Mouse (Mus musculus): ENCODE measurements around the gene Dpf3. TPM values are rescaled to one million over a fixed set of nuclear protein-coding genes. Genes with fewer than 3 reads are reported as not detected.

Gene Dpf3
- polyA plus RNA-seq, 1 experiment from 2014 or later: 23.2 TPM

DNA sequence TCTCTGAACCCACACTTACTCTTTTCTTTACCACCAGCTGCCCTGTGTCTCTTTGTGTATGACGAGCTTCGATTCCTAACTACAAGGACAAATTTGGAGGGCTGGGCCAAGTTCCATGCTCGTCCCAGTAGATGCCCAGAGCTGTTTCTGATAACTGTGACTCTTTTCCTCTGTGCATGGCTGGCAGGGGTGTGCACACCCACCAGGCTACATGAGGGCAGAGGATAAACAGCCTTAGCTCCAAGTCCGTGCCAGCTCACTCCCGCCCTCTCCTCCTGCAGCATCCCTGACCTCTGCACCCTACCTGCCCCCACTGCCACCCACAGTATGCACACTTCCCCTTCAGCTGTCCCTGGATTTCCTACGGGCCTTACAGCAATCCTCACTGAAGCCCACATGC is 41.9 kb downstream of the Dpf3 start:
- Histone ChIP-seq H3K9me3 (ENCODE audit: control insufficient read depth, low read length) (no peaks in the 10 kb centered on the region), H3K4me3 (ENCODE audit: control insufficient read depth in 1 of 2, insufficient read depth in 1 of 2, low read depth in 1 of 2, low read length in 2 of 2) (no peak overlapping the region), H3K4me1 (ENCODE audit: control insufficient read depth in 2 of 2, insufficient read depth in 2 of 2, low read length in 2 of 2) (peaks cover 9 to 27% of the 10 kb centered on the region in 2 experiments), H3K4me2 (ENCODE audit: low read length) (no peak overlapping the region), H3K27me3 (ENCODE audit: control insufficient read depth, insufficient read depth, low read length) (no peaks in the 10 kb centered on the region), H3K9ac (ENCODE audit: low read length) (no peak overlapping the region), H3K36me3 (ENCODE audit: control insufficient read depth, insufficient read depth, low read length) (no peaks in the 10 kb centered on the region), H3K27ac (replicated peaks in 1 of 2; ENCODE audit: control insufficient read depth in 1 of 2, insufficient read depth in 1 of 2, low read depth in 2 of 2, low read length in 2 of 2) (no peak overlapping the region)
- ATAC-seq (ENCODE audit: insufficient number of reproducible peaks, insufficient read depth, low FRiP score, low read depth): no peak
- 61% methylated on average over 6 of the region's 6 CpGs for WGBS

DNA sequence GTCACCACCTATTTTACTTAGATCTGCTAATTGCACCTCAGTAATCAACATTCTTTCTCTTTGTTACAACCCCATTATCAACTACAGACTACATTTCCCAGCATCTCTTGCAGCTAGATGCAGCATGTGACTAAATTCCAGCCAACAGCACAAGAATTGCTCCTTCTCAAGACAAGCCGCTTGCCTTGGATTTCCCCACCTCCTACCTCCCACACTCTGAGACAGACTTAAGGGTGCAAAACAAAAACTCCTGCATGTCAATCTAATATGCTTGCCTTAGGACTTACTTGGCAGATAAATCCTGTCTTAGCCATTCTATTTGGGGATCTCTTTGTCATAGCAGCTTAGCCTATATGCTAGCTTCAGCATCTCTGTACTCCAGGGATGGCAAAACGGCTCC is 43.1 kb downstream of the Dpf3 start:
- peaks cover 9 to 29% of the 10 kb centered on the region in 2 experiments for H3K4me1 ChIP-seq (ENCODE audit: control insufficient read depth in 2 of 2, insufficient read depth in 2 of 2, low read length in 2 of 2)
- no peak overlapping the region for H3K4me3 ChIP-seq (ENCODE audit: control insufficient read depth in 1 of 2, insufficient read depth in 1 of 2, low read depth in 1 of 2, low read length in 2 of 2)
- ATAC-seq (ENCODE audit: insufficient number of reproducible peaks, insufficient read depth, low FRiP score, low read depth): no peak
- H3K9me3 ChIP-seq (ENCODE audit: control insufficient read depth, low read length): no peaks in the 10 kb centered on the region
- H3K36me3 ChIP-seq (ENCODE audit: control insufficient read depth, insufficient read depth, low read length): no peaks in the 10 kb centered on the region
- H3K9ac ChIP-seq (ENCODE audit: low read length): no peak overlapping the region
- no peak overlapping the region for H3K27ac ChIP-seq (replicated peaks in 1 of 2; ENCODE audit: control insufficient read depth in 1 of 2, insufficient read depth in 1 of 2, low read depth in 2 of 2, low read length in 2 of 2)
- 85% methylated on average over 2 of the region's 2 CpGs for WGBS
- no peaks in the 10 kb centered on the region for H3K27me3 ChIP-seq (ENCODE audit: control insufficient read depth, insufficient read depth, low read length)
- H3K4me2 ChIP-seq (ENCODE audit: low read length): no peak overlapping the region

DNA sequence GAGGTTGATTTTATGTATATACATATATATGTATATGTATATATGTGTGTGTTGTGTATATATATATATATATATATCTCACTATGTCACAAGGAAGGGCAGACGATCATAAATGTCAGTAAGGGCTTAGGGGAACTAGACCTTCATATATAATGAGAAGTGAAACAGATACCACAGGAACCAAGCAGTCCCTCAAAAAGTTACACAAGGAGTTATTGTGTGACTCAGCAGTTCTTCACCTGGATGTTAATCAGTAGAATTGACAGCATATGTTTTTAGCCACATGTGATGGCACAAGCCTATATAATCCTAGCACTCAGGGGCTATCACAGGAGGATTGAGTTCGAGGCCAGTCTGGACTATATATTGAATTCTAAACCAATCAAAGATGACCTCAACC is 49.5 kb downstream of the Dpf3 start:
- H3K36me3 ChIP-seq (ENCODE audit: control insufficient read depth, insufficient read depth, low read length): no peaks in the 10 kb centered on the region
- 85% methylated on average over 2 of the region's 2 CpGs for WGBS

DNA sequence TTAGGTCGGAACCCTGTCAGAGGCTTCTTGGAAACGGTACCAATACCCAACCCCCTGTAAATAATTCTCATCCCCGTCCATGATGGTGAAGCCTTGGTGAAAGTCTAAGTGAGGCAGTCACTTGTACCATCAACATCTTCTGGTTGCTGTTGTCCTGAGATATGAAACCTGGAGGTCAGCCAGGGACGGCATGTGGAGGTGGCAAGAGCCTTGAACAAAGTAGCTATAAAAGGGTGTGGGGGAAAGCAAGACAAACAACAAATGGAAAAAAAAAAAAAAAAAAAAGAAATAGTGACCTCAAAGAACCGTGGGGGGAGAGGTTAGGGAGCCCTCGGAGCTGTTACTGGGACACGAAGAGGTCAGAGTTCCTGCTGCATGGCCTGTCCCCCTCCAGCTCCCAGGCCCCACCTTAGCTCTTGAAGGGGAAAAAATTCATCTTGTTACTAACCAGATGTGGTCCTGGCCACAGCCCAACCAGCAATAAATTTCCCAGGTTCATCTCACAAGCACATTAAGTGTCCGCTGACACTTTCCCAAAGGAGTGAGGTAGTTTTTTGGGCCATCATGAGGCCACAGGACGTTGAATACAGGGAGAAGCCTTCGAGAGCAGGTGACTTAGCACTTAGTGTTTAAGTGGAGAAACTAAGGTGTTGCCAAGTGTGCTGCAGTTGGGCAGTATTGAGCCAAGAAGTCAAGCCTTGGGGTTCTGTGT is 53.4 kb downstream of the Dpf3 start:
- 21% methylated on average over 10 of the region's 10 CpGs for WGBS
- H3K4me2 ChIP-seq (ENCODE audit: low read length): no peak overlapping the region

More for the DNA sequence above, 49.5 kb downstream of the Dpf3 start:
- Histone ChIP-seq H3K27me3 (ENCODE audit: control insufficient read depth, insufficient read depth, low read length) (no peaks in the 10 kb centered on the region), H3K9ac (ENCODE audit: low read length) (no peak overlapping the region), H3K9me3 (ENCODE audit: control insufficient read depth, low read length) (no peaks in the 10 kb centered on the region), H3K27ac (replicated peaks in 1 of 2; ENCODE audit: control insufficient read depth in 1 of 2, insufficient read depth in 1 of 2, low read depth in 2 of 2, low read length in 2 of 2) (no peak overlapping the region), H3K4me2 (ENCODE audit: low read length) (no peak overlapping the region), H3K4me1 (ENCODE audit: control insufficient read depth in 2 of 2, insufficient read depth in 2 of 2, low read length in 2 of 2) (peaks cover 8 to 19% of the 10 kb centered on the region in 2 experiments), H3K4me3 (ENCODE audit: control insufficient read depth in 1 of 2, insufficient read depth in 1 of 2, low read depth in 1 of 2, low read length in 2 of 2) (no peak overlapping the region)
- ATAC-seq (ENCODE audit: insufficient number of reproducible peaks, insufficient read depth, low FRiP score, low read depth): no peak

DNA sequence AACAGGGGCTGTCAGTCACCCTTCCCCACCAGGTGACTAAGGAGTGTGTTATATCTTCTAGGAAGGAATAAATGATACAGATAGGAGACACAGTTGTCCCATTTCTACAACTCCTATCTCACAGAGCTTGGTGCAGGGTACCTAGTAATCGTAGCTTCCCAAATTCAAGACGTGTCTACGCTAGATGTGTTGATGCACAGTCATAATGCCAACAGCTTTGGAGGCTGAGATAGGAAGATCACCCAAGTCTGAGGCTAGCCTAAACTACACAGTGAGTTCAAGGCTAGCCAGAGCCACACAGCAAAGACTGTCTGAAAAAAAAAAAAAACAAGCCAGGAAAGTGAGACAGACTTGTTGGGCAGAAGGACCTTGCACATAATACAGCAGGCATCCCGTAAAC is 54.1 kb downstream of the Dpf3 start:
- H3K4me3 ChIP-seq (ENCODE audit: control insufficient read depth in 1 of 2, insufficient read depth in 1 of 2, low read depth in 1 of 2, low read length in 2 of 2): no peak overlapping the region
- no peak overlapping the region for H3K9ac ChIP-seq (ENCODE audit: low read length)
- no peaks in the 10 kb centered on the region for H3K27me3 ChIP-seq (ENCODE audit: control insufficient read depth, insufficient read depth, low read length)
- peaks cover 10 to 21% of the 10 kb centered on the region in 2 experiments for H3K4me1 ChIP-seq (ENCODE audit: control insufficient read depth in 2 of 2, insufficient read depth in 2 of 2, low read length in 2 of 2)
- no peak overlapping the region for H3K27ac ChIP-seq (replicated peaks in 1 of 2; ENCODE audit: control insufficient read depth in 1 of 2, insufficient read depth in 1 of 2, low read depth in 2 of 2, low read length in 2 of 2)
- H3K36me3 ChIP-seq (ENCODE audit: control insufficient read depth, insufficient read depth, low read length): no peaks in the 10 kb centered on the region
- H3K9me3 ChIP-seq (ENCODE audit: control insufficient read depth, low read length): no peaks in the 10 kb centered on the region
- WGBS: 96% methylated on average over 4 of the region's 4 CpGs
- ATAC-seq (ENCODE audit: insufficient number of reproducible peaks, insufficient read depth, low FRiP score, low read depth): no peak
- H3K4me2 ChIP-seq (ENCODE audit: low read length): no peak overlapping the region

More for the DNA sequence above, 53.4 kb downstream of the Dpf3 start:
- H3K27ac ChIP-seq (replicated peaks in 1 of 2; ENCODE audit: control insufficient read depth in 1 of 2, insufficient read depth in 1 of 2, low read depth in 2 of 2, low read length in 2 of 2): peak overlapping the region in 1 of 2 experiments; percentile 15; a peak in 1 of 4 replicates
- H3K9ac ChIP-seq (ENCODE audit: low read length): no peak overlapping the region
- H3K4me1 ChIP-seq (ENCODE audit: control insufficient read depth in 2 of 2, insufficient read depth in 2 of 2, low read length in 2 of 2): peaks cover 9 to 18% of the 10 kb centered on the region in 2 experiments
- no peak for ATAC-seq (ENCODE audit: insufficient number of reproducible peaks, insufficient read depth, low FRiP score, low read depth)
- no peak overlapping the region for H3K4me3 ChIP-seq (ENCODE audit: control insufficient read depth in 1 of 2, insufficient read depth in 1 of 2, low read depth in 1 of 2, low read length in 2 of 2)
- H3K27me3 ChIP-seq (ENCODE audit: control insufficient read depth, insufficient read depth, low read length): no peaks in the 10 kb centered on the region
- no peaks in the 10 kb centered on the region for H3K9me3 ChIP-seq (ENCODE audit: control insufficient read depth, low read length)
- H3K36me3 ChIP-seq (ENCODE audit: control insufficient read depth, insufficient read depth, low read length): no peaks in the 10 kb centered on the region

DNA sequence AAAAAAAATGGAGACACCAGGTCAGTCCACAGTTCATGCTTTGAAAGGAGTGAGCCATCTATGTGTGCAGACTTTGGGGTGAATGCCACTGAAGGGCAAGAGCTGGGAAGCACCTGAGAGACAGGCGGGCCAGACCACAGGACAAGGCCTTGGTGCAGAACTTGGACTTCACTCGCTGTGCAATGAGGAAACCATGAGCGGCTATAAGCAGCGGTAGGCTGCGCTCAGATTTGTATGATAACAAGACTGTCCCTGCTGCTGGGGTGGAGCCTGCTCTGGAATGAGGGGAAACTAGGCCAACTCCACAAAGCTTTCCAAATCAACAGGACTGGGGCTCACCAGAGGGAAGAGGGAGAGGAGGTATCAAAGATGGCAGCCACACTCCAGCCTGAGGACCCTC is 57.3 kb downstream of the Dpf3 start:
- H3K4me1 ChIP-seq (ENCODE audit: control insufficient read depth in 2 of 2, insufficient read depth in 2 of 2, low read length in 2 of 2): peaks cover 25 to 49% of the 10 kb centered on the region in 2 experiments

DNA sequence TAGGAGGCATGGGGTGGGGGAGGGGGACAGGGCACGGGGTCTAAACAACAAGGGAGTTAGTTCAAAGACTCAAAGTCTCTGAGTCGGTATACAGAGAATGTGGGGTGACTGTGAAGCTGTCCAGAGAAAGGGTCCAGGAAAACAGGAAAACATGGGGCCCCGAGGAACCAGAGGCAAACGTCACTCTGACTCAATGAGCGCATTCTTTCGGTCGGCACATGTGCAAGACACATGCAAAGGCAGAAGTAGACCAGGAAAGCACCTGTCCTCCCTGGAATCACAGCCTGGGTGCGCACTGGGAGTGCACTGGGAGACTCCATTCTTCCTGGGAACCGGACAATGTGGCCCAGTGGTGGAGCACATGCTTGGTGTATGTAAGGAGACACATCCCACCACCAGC is 59.5 kb downstream of the Dpf3 start:
- no peak overlapping the region for H3K4me3 ChIP-seq (ENCODE audit: control insufficient read depth in 1 of 2, insufficient read depth in 1 of 2, low read depth in 1 of 2, low read length in 2 of 2)
- H3K4me1 ChIP-seq (ENCODE audit: control insufficient read depth in 2 of 2, insufficient read depth in 2 of 2, low read length in 2 of 2): peaks cover 34 to 56% of the 10 kb centered on the region in 2 experiments
- H3K27ac ChIP-seq (replicated peaks in 1 of 2; ENCODE audit: control insufficient read depth in 1 of 2, insufficient read depth in 1 of 2, low read depth in 2 of 2, low read length in 2 of 2): no peak overlapping the region
- WGBS: 41% methylated on average over 9 of the region's 9 CpGs
- no peak overlapping the region for H3K4me2 ChIP-seq (ENCODE audit: low read length)
- H3K36me3 ChIP-seq (ENCODE audit: control insufficient read depth, insufficient read depth, low read length): no peaks in the 10 kb centered on the region
- no peaks in the 10 kb centered on the region for H3K9me3 ChIP-seq (ENCODE audit: control insufficient read depth, low read length)
- H3K27me3 ChIP-seq (ENCODE audit: control insufficient read depth, insufficient read depth, low read length): no peaks in the 10 kb centered on the region
- no peak overlapping the region for H3K9ac ChIP-seq (ENCODE audit: low read length)
- no peak for ATAC-seq (ENCODE audit: insufficient number of reproducible peaks, insufficient read depth, low FRiP score, low read depth)

More for the DNA sequence above, 57.3 kb downstream of the Dpf3 start:
- H3K4me3 ChIP-seq (ENCODE audit: control insufficient read depth in 1 of 2, insufficient read depth in 1 of 2, low read depth in 1 of 2, low read length in 2 of 2): no peak overlapping the region
- no peaks in the 10 kb centered on the region for H3K9me3 ChIP-seq (ENCODE audit: control insufficient read depth, low read length)
- H3K27me3 ChIP-seq (ENCODE audit: control insufficient read depth, insufficient read depth, low read length): no peaks in the 10 kb centered on the region
- no peak overlapping the region for H3K27ac ChIP-seq (replicated peaks in 1 of 2; ENCODE audit: control insufficient read depth in 1 of 2, insufficient read depth in 1 of 2, low read depth in 2 of 2, low read length in 2 of 2)
- no peaks in the 10 kb centered on the region for H3K36me3 ChIP-seq (ENCODE audit: control insufficient read depth, insufficient read depth, low read length)
- ATAC-seq (ENCODE audit: insufficient number of reproducible peaks, insufficient read depth, low FRiP score, low read depth): no peak
- H3K4me2 ChIP-seq (ENCODE audit: low read length): no peak overlapping the region
- no peak overlapping the region for H3K9ac ChIP-seq (ENCODE audit: low read length)
- WGBS: 87% methylated on average over 5 of the region's 5 CpGs

DNA sequence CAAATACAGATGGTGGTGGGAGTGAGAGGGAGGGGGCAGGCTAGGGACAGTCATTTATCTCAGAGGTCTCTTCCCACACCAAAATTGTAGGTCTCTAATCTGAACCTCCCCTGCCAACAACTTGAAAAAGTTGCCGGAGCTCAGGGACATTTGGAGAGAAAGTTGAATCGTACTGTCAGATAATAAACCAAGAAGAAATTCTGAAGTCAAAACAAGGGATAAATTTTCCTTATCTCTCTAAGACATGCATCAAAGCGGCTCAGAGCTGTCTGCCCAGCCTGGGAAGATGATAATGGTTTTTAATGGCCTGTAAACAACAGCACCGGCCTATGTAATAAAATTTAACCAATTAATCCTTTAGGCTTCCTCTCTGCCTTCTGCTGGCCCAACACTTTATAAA is 59.9 kb downstream of the Dpf3 start:
- Histone ChIP-seq H3K27me3 (ENCODE audit: control insufficient read depth, insufficient read depth, low read length) (no peaks in the 10 kb centered on the region), H3K4me1 (ENCODE audit: control insufficient read depth in 2 of 2, insufficient read depth in 2 of 2, low read length in 2 of 2) (peaks cover 34 to 56% of the 10 kb centered on the region in 2 experiments), H3K4me3 (ENCODE audit: control insufficient read depth in 1 of 2, insufficient read depth in 1 of 2, low read depth in 1 of 2, low read length in 2 of 2) (no peak overlapping the region), H3K9me3 (ENCODE audit: control insufficient read depth, low read length) (no peaks in the 10 kb centered on the region), H3K9ac (ENCODE audit: low read length) (no peak overlapping the region), H3K4me2 (ENCODE audit: low read length) (no peak overlapping the region), H3K36me3 (ENCODE audit: control insufficient read depth, insufficient read depth, low read length) (no peaks in the 10 kb centered on the region), H3K27ac (replicated peaks in 1 of 2; ENCODE audit: control insufficient read depth in 1 of 2, insufficient read depth in 1 of 2, low read depth in 2 of 2, low read length in 2 of 2) (no peak overlapping the region)
- 47% methylated on average over 4 of the region's 4 CpGs for WGBS
- ATAC-seq (ENCODE audit: insufficient number of reproducible peaks, insufficient read depth, low FRiP score, low read depth): no peak
